Mouse (Mus musculus): ENCODE data around the gene Scaf1.

DNA sequence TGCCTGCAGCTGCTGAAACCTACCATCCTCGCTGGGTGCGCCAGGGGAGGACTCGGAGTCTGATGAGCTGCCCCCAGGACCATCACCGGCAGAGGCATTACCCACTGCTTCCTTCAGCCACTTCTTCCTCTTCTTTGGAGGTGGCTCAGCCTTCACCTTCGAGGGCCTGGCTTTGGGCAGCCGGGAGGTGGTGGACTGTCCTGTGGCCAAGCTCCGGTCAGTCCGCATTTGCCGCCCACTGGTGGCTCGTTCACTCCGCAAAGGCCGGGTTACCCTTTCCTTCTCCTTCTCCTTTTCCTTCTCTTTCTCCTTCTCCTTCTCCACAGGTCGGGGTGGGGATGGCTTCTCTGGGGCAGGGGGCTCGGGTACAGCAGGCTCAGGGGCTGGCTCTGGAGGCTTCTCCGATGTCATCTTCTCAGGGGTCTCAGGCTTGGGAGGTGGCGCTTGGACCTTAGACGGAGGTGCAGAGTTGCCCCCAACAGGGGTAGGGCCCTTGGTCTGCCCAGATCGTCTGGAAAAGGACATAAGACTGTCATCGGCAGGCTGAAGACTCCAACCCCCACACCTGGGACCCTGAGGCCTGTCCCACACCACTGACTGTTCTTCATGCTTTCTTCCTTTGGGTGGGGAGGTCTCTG lies 17.7 kb upstream of the Scaf1 start:
- TF ChIP-seq POLR2A (IDR thresholded peaks at IDR 0.05; ENCODE audit: control insufficient read depth in 1 of 2, insufficient read depth in 1 of 2, low read depth in 1 of 2, low read length in 2 of 2, poor library complexity in 1 of 2) (no peak), HCFC1 (IDR thresholded peaks at IDR 0.05; ENCODE audit: low read depth, low read length) (no peak), ELF1 (IDR thresholded peaks at IDR 0.05; ENCODE audit: low read depth, low read length) (no peak), EP300 (IDR thresholded peaks at IDR 0.05; ENCODE audit: low read depth in 1 of 2, low read length in 2 of 2) (no peak), GATA1 (IDR thresholded peaks at IDR 0.05; ENCODE audit: low read depth, low read length) (no peak), RAD21 (IDR thresholded peaks at IDR 0.05; ENCODE audit: low read depth, low read length) (no peak), CHD2 (IDR thresholded peaks at IDR 0.05; ENCODE audit: low read length) (no peak), MAZ (IDR thresholded peaks at IDR 0.05; ENCODE audit: low read depth, low read length) (no peak), CTCF (IDR thresholded peaks at IDR 0.05 in 2 of 3, conservative IDR thresholded peaks at IDR 0.05 in 1 of 3; ENCODE audit: control insufficient read depth in 1 of 3, insufficient read depth in 1 of 3, low read depth in 2 of 3, low read length in 3 of 3, poor library complexity in 1 of 3, severe bottlenecking in 1 of 3) (no peak), JUND (IDR thresholded peaks at IDR 0.05; ENCODE audit: low read depth, low read length) (no peak), BHLHE40 (IDR thresholded peaks at IDR 0.05; ENCODE audit: borderline replicate concordance, low read depth, low read length) (no peak), MAFK (IDR thresholded peaks at IDR 0.05; ENCODE audit: borderline replicate concordance, low read depth, low read length) (no peak), NELFE (IDR thresholded peaks at IDR 0.05; ENCODE audit: low read depth, low read length) (no peak)

Measured in MEL (cell line).